Mouse (Mus musculus) v-Abl transformed pro-B cells (cell line): Measurements from ENCODE around the gene Rassf8.

Experiments used
- in situ Hi-C, 2 experiments: fragments of 400-800 bp; cut with MboI; formaldehyde crosslinking; loops; one replicate each; pipeline ENCODE4 v1.15.1; 2025; ENCODE audit not compliant: unreplicated experiment in 2 of 2

Gene Rassf8

DNA sequence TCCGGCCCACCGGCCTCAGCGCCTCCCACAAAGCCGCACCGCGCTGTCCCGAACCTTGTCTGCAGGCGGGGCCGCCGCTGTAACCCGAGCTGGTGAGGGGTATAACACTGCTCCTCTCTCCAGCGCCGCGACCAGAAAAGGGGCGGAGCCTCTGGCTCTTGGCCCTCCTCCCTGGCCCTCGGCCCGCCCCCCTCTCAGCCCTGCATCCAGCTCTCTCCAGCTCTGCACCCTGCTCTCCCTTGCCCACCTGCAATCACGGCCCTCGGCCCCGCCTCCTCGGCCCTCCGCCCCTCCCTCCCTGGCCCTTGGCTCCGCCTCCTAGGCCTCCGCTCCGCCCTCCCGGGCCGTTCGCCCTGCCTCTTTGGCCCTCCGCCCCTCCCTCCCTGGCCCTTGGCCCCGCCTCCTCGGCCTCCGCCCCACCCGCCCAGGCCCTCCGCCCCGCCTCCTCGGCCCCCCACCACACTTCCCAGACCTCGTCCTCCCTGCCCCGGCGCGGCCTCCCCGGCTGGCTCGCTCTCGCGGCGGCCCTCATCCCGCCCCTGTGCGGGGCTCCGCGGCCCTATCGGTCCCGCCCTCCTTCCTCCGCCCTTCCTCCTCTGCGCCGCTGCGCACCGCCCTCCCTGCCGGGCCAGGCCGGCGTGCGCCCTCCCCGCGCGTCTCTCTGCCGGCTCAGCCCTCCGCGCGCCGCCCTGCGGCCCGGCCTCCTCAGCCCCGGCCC is at the start of gene Rassf8:
TSS of gene Rassf8 (plus strand) at position 617 of the 718 bp plus-strand sequence.
- in situ Hi-C loops, result no loop called here

DNA sequence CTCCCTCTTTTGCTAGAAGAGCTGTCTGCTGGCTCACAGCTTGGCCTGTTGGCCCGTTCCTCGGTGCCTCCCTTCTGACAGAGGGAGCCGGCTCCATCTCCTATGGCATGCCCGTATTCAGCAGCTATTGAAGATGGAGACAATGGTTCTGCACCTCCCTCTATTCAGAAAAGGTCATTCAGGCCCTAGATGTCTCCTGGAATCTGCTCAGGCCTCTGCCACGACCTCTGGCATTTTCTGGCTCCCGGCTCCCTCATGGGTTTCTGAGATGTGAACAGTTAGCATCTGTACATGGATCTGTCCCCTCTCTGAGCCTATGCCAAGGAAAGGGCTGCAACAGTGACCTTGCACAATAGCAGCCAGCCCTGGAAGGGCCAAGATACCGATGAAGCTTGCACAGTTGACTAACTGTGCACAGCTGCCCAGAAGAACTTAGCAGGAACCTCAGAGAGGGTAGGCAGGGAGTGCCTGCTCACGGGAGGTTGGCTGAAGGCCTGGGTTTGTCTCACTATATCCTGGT is 45.5 kb upstream of the Rassf8 start:
- in situ Hi-C loops, result no loop called here

DNA sequence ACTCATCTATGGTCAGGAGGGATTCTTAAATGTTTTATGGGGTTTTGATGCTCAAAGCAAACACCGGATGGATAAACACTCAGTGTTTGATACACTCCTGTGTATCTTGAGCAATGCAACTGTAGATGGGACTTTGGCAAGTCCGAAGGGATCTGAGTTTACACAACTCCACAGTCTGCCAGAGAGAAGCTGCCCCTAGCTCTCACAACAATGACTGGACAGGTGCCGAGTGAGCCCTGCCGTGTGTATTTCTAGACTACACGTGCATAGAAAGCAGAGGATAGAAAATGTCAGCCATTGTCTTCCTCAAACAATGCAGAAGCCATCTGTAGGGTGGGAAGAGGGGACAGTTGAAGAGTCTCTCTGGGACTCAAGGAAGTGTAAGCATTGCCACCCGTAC is 42.9 kb upstream of the Rassf8 start:
- in situ Hi-C loops, result no loop called here

DNA sequence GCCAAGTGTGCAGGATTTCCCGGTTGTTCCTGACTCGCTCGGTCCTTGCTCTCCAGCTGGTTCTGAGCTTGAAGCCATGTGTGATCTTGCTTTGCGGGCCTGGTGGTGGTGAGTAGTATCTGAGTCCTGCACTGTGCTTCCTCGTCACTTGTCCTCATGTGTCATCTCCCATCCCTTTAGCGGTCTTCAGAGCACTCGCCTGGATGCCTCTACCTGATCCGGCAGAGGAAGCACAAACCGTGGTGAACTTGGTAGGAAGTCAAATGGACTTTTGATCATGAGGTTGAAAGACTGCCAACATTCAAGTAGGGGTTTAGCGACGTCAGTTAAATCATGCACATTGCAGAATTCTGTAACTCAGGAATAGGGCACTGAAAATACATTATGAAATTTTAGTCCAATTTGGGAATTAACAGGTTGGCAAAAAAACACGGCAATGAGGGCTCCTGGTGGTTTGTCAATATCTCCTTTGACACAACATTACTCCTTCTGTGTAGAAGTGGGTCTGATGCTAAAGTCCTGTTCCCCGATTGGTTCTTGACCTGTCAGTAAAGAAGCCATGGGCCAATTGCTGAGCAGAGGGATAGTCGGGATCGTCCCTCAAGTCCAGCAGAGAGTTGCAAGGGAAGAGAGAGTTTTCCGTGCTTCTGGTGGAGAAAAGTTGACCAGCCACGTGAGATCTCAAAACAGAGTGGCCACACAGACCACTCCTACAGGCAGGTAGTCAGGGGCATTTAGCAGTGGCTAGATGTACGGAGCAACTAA is 36.4 kb upstream of the Rassf8 start:
- in situ Hi-C loops, result no loop called here

DNA sequence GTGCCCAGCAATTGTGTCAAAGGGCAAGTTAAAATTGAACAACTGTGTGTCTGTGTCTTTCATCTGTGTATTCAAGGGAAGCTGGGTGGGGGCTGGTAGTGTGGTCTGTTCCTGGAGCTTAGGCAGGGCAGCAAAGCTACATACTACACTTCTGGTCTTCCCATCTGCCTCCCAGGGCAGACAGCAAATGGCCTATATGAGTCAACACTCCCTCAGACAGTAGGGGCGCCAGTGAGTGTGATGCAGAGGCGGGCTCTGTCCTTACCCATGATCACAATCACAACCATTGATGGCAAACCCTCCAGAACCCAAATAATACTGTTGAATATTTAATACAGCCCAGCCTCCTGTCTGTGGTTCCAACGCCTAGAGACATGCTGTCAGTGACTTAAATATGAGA is 35.8 kb upstream of the Rassf8 start:
- in situ Hi-C loops, result no loop called here

DNA sequence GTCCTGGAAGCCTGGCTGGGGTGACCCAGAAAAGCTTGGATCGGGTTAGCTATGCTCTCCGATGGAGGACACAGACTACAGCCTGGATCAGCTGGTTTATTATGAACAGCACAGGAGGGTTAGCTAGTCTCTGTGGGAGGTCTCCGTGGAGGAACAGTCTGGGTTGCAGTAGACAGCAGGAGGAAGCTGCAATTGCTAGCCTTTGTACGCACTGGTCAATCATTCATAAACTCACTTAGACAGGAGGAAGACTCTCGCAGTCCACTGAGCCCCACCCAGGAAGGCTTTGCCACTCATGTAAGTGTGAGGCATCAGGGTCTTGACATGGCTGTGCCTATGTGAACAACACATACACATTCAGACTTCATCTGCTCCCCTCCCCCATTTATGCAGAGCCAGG is 35.2 kb upstream of the Rassf8 start:
- in situ Hi-C loops, result no loop called here

DNA sequence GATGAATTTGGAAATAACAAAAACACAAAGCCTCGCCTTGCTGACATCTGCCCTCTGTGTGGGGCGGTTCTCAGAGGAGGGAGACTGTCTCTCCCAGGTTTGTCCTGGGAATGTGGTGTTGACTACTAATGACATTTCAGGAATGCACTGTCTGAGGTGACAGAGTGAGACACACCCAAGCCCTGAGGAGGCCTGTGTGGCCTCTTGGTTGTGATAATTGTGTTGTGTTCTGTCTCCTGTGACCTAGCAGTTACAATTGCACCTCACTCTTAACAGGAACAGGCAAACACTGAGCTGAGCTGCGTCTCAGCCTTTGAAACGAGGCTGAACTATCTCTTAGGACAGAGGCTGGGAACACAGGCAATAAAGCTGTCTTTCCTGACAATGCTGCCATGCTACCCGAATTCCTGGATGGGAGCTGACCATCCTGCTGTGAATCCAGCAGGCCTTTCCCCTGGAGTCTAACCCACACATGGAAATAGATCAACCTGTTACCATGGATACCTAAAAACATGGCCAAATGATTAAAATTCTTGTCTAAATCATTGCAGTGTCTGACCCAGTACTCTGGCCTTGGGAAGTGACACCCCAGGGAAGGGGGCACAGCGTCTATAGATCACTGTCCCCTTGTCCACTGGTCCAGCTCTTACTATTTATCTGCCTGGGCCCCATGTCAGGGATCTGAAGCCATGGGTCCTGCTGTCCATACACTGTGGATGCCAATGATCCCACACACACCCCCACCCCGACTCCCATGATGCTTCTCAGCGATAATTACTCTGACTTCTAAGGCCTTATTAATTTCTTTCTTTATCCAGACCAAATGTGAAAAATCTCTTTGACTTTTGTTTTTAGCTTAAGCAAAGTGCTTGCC is 33.1 kb upstream of the Rassf8 start:
- in situ Hi-C loops, result no loop called here

DNA sequence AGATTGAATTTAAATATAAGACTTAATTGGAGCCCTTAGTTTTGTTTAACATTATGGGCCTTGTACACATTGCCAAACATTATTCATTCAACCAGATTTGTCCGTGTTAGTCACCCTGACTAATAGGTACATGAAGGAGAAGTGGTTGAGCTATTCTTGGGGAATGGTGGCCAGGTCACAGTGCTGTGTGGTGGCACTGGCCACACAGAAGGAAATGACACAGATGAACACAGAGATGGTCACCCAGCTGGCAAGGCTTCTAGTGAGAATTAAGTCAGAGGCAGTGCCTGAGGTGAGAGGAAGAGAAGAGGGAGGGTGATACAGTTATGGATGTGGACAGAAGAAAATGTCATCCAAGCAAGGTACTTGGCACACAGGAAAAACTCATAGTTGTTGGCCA is 32.4 kb upstream of the Rassf8 start:
- in situ Hi-C loops, result no loop called here

DNA sequence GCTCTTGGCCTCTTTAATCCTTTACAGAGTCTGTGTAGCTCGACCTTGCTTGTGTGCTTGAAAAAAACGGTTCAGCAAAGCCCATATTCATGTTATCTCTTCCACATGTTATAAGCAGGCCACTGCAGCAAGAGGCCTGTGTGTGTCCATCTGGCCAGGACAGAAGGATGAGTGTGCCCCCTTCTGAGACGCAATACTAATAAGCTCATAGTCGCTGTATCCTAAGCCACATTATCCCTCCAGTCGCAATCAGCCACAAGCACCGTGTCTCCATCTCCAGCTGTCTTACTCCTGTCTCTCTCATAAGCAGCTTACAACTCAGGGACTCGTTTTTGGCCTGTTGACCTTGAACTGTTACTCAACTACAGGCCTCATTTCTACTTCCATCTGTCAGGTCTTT is 24.0 kb upstream of the Rassf8 start:
- in situ Hi-C loops, result no loop called here

DNA sequence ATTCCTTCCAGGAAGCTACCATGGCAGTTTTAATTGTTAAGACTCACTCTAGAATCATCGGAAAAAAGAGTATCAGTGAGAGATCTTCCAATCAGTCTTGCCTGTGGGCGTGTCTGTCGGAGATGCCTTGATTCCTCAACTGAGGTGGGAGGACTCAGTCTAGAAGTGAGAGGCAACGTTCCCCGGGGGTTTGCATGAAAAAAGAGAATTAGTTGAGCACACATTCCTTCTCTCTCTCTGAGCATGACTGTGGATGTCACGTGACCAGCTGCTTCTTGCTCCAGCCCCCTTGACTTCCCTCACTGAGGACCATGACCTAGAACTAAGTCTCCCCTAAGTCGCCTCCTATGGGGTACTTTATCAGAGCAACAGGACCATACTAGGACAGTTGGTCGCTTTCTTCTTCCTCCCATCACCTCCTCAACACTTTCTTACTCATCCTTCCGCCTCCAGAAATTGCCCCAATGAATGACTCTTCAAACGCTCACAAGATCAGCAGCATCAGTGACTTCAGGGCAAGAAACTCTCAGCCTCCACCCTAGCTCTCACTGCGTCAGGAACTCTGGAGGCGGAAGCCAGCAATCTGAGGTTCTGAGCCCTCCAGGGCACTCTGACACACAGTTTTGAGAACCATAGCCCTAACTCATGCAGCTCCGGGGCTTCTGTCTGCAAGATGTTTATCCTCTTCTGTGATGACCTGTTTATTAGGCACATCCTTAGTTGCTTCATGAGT is 23.3 kb upstream of the Rassf8 start:
- in situ Hi-C loops, result no loop called here

DNA sequence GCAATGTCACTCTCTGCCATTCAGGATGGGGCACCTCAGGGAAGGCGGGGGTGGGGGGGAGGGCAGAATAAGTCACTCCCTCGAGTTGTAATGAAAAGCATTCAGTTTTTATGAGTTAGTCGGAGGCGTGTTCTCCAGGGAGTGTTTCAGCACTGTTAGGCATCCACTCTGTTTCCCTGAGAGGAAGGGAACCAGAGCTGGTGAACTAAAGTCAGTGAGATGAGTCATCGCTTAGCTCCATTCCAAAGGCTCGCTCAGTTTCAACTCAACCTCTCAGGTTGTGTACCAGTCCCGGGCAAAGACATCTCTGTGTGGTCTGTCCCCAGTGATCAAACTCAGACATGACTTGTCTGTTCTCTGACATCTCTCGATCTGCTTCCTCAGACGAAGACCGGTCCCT is 20.7 kb upstream of the Rassf8 start:
- in situ Hi-C loops, result no loop called here

DNA sequence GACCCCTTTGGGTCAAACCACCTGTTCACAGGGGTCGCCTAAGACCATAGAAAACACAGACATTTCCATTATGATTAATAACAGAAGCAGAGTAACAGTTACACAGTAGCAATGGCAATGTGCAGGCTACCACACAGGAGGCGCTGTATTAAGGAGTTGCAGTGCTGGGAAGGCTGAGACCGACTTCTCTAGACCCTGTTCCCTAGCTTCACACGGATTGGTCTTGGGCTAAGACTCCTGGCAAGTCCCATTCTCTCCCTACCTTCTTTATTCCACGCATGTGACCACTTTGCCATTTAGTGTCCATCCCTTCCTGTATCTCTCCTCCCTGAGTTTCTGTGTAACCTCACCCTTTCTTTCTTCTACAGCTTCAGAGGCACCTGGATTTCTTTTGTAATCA is 19.6 kb upstream of the Rassf8 start:
- in situ Hi-C loops, result no loop called here

DNA sequence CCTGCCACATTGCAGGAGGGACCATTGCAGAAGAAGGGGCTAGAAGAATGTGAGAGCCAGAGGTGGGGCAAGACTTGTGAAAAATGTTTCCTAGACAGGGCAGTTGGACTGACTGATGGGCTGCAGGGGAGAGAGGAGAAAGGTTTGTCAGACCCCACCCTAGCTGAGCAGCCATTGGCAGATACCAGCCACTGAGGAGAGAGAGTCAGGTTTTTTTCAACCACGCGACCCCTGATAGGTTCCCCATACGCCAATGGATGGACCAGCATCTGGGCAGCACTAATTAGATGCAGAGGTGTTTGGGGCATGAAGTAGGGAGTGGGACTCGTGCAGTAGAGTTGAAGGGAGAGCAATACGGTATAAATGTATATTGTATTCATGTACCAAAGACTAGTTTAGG is 13.7 kb upstream of the Rassf8 start:
- in situ Hi-C loops, result no loop called here

DNA sequence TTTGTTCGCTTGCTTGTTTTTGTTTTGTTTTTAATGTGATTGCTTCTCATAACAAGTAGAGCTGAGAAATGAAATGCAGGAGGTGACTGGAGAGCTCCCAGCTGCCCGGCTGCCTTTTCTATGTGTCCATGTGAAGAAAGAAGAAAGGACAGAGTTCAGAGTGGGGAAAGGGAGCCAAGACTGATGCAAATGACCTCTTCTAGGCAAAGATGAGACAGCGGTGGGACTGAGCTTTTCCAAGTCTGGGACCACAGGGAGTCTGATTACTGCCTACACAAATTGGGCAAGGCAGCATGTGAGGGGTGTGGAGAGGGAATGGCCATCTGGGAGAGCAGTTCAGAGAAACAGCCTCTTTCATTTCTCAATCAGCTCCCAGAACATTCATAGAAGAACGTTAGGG is 13.3 kb upstream of the Rassf8 start:
- in situ Hi-C loops, result no loop called here

DNA sequence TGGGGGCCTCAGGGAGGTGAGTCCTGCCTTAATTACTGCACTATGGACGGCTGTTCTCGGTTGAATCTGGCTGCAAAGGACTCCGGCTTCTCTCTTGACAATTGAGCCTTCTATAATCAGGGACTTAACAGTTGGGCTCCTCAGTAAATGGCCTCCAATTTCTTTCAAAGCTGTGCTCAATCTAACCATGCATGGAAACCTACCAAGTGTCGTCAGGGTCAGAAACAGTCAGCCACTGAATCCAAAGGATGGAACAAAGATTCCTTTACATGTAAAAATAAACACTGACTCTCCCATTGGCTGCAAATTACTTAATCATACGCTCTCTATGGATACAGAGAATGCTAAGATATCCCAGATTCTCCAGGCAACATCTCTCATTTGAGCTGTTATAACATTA is 12.6 kb upstream of the Rassf8 start:
- in situ Hi-C loops, result no loop called here

DNA sequence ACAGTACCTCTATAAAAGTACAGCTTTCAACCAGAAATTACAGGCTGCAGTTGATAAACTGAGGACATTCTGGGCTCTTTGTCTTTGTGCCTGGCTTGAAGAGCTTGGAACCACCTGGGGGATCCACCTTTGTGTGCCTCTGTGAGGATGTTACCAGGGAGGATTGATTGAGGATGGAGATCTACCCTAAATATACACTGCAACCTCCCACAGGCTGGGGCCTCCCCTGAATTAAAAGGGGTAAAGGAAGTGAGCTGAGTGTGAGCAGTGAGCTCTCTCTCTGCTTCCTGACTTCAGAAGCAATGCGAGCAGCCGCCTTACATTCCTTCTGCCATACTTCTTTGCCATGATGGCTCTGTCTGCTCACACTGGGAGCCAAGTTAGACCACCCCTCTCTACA is 10.4 kb upstream of the Rassf8 start:
- in situ Hi-C loops, result no loop called here

DNA sequence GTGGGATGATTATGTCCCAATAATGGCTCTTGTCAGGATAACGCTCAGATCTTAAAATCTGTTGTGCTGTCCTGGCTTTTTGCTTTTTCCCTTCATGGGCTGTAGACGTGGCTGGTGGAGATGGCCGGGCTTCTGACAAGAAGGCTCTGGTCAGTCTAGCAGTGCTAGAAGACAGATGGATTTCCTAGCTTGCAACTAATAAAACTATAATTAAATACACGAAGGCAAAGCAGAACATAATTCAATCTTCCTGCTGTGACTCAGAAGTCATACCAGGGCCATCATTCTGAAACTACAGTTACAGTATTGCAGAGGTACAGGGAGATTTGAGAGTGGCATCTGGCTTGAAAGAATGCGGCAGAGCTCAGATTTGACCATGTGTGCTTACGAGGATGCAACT is 7.3 kb upstream of the Rassf8 start:
- in situ Hi-C loops, result no loop called here

DNA sequence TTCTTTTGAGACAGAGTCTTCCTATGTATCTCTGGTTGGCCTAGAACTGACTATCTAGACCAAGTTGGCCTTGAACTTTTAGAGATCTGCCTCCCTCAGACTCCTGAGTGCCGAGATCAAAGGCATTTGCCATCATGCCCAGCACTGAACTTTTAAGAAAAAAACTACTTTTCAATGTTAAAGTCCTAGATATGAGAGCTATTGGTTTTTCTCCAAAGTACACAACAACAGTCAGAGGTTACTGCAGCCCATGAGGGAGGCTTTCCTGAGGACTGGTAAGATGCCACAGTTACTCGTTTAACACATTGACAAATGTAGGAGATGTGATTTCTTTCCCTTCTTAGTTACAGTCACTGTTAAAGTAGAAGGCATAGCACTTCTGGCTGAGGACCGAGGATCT is 6.5 kb upstream of the Rassf8 start:
- in situ Hi-C loops, result no loop called here

DNA sequence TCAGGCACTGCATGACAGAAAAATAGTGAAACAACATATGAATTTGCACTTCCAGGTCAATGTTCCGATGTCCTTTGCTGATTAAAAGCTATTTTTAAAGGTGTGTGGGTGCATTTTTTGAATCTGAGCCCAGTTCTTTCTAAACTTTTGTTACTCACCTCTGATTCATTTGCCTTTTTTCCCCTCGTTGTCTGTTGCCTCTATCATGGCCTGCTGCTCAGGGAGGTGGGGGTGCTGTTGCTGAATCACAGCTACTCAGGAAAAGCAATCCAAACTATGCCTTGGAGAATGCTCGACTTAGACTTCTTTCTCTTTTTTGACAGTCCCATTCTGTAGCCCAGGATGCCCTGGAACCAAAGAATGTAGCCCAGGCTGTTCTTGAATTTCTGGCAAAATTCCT is 1.3 kb upstream of the Rassf8 start:
- in situ Hi-C loops, result no loop called here

DNA sequence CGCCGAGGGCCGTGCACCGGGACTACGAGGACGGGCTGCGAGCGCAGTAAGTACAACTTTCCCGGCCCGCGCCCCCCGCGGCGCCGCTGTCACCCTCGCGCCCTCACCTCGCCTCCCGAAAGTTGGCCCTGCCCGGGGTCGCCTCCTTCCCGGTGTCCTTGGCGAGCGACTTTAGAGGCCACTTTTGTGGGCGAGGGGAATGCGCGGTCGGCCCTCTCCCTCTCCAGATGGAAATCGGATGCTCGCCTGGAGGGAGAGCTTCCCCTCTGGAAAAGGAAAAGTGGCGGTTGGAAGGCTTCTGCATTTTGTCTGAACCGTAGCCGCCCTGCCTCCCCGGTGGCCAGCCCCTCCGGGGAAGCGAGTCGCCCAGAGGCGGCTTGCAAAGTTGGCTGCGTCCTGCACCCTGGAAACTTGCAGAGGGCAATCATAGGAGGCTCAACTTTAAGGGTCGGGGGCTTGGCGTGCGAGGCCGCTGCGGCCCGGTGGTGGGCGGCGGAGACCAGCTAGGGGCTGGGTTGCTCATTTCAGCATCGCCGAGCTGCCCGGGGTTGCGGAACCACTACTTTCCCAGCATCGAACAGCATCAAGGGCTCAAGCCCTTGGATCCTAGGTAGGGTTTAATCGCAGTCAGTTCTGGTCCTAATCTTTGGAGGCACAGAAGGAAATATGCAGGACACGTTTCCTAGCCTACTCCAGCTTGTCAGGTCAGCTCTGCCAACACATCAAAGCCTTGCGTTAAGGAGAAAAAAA is 548 bp downstream of the Rassf8 start:
- in situ Hi-C loops, result no loop called here
